Mouse (Mus musculus): Measurements from ENCODE around the gene Elmo2. TPM values are rescaled to one million over a fixed set of nuclear protein-coding genes. Genes with fewer than 3 reads are reported as not detected.

The Elmo2 gene
- total and polyA plus RNA-seq, 3 experiments: 17.4 to 27.6 TPM; not detected in 1

DNA sequence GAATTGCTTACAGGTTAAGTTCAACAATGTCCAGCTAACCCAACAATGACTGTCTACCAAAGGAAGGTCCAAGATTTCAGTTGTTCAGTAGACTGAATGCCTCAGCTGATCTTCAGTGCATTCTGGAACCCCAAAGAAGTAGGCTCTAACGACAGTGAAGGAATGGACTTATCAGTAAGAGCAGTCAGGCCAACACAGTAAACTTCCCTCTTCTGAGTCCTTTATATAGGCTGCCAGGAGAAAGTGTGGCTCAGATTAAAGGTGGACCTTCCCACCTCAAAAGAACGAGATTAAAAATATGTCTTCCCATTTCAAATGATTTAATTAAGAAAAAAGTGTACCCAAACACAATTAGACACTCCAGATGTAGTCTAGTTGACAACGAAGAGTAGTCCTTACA, 44.1 kb upstream of the Elmo2 start:
- H3K4me1 ChIP-seq (ENCODE audit: control insufficient read depth in 1 of 2, insufficient read depth in 2 of 2, low read length in 2 of 2): peaks cover 2 to 23% of the 10 kb centered on the region in 2 experiments
- no peak for TF ChIP-seq ZMIZ1 (IDR thresholded peaks at IDR 0.05; ENCODE audit: low read depth, low read length)
- TF ChIP-seq RCOR1 (IDR thresholded peaks at IDR 0.05; ENCODE audit: low read depth, low read length): peak; percentile 78
- no peak for TF ChIP-seq JUND (IDR thresholded peaks at IDR 0.05; ENCODE audit: low read depth, low read length)
- TF ChIP-seq TAL1 (IDR thresholded peaks at IDR 0.05; ENCODE audit: low read length): peak; percentile 31; the same call in 1 of the 2 replicates
- peak; percentile 84 for TF ChIP-seq GATA1 (IDR thresholded peaks at IDR 0.05; ENCODE audit: low read depth, low read length)
- no peak for TF ChIP-seq ZKSCAN1 (IDR thresholded peaks at IDR 0.05; ENCODE audit: low read depth, low read length)
- peak; percentile 81 to 87 for TF ChIP-seq EP300 (IDR thresholded peaks at IDR 0.05; ENCODE audit: low read depth in 1 of 2, low read length in 2 of 2)
- no peak for TF ChIP-seq POLR2AphosphoS5 (IDR thresholded peaks at IDR 0.05; ENCODE audit: borderline replicate concordance, low read depth, low read length)
- TF ChIP-seq USF2 (IDR thresholded peaks at IDR 0.05; ENCODE audit: borderline replicate concordance in 1 of 2, insufficient read depth in 1 of 2, low read depth in 1 of 2, low read length in 2 of 2): no peak
- TF ChIP-seq SIN3A (IDR thresholded peaks at IDR 0.05; ENCODE audit: low read length): peak; percentile 31; the same call in 1 of the 2 replicates
- no peak for TF ChIP-seq UBTF (IDR thresholded peaks at IDR 0.05; ENCODE audit: borderline replicate concordance, insufficient read depth, low read depth, low read length)
- peak; percentile 72 for TF ChIP-seq TCF12 (IDR thresholded peaks at IDR 0.05; ENCODE audit: low read depth, low read length)
- TF ChIP-seq MYC (IDR thresholded peaks at IDR 0.05; ENCODE audit: low read depth, low read length): 0 out of 2 replicates have a peak, but pooled peaks have one; percentile 30
- no peak for TF ChIP-seq NELFE (IDR thresholded peaks at IDR 0.05; ENCODE audit: low read depth, low read length)
- TF ChIP-seq TBP (IDR thresholded peaks at IDR 0.05; ENCODE audit: low read depth, low read length): 0 out of 2 replicates have a peak, but pooled peaks have one; percentile 24
- TF ChIP-seq HCFC1 (IDR thresholded peaks at IDR 0.05; ENCODE audit: low read depth, low read length): no peak
- TF ChIP-seq KAT2A (conservative IDR thresholded peaks at IDR 0.05; ENCODE audit: low read depth, low read length): no peak
- TF ChIP-seq ETS1 (IDR thresholded peaks at IDR 0.05; ENCODE audit: low read depth, low read length): peak; percentile 47; the same call in 1 of the 2 replicates
- TF ChIP-seq USF1 (IDR thresholded peaks at IDR 0.05; ENCODE audit: low read depth, low read length): no peak
- no peak for TF ChIP-seq SMC3 (IDR thresholded peaks at IDR 0.05; ENCODE audit: low read depth, low read length)
- no peak for TF ChIP-seq CTCF (IDR thresholded peaks at IDR 0.05 in 2 of 3, conservative IDR thresholded peaks at IDR 0.05 in 1 of 3; ENCODE audit: control insufficient read depth in 1 of 3, insufficient read depth in 1 of 3, low read depth in 2 of 3, low read length in 3 of 3, poor library complexity in 1 of 3, severe bottlenecking in 1 of 3)
- TF ChIP-seq ZC3H11A (IDR thresholded peaks at IDR 0.05; ENCODE audit: low read depth, low read length): no peak
- TF ChIP-seq CHD2 (IDR thresholded peaks at IDR 0.05; ENCODE audit: low read length): no peak
- TF ChIP-seq MEF2A (IDR thresholded peaks at IDR 0.05; ENCODE audit: extremely low read depth, insufficient replicate concordance, low read depth, low read length, poor library complexity, severe bottlenecking): no peak
- TF ChIP-seq MYB (IDR thresholded peaks at IDR 0.05; ENCODE audit: low read depth, low read length): 0 out of 2 replicates have a peak, but pooled peaks have one; percentile 38
- TF ChIP-seq MAZ (IDR thresholded peaks at IDR 0.05; ENCODE audit: low read depth, low read length): no peak

More for the DNA sequence above, 44.1 kb upstream of the Elmo2 start:
- no peaks in the 10 kb centered on the region for H3K9me3 ChIP-seq (replicated peaks; ENCODE audit: insufficient read depth, low read length)
- H3K79me2 ChIP-seq (ENCODE audit: control insufficient read depth, insufficient read depth, low read length, poor library complexity): no peaks in the 10 kb centered on the region
- H3K4me3 ChIP-seq (ENCODE audit: control insufficient read depth in 1 of 2, insufficient read depth in 1 of 2, low read depth in 2 of 2, low read length in 2 of 2): no peak overlapping the region
- H3K36me3 ChIP-seq (ENCODE audit: control insufficient read depth in 1 of 2, insufficient read depth in 2 of 2, low read length in 2 of 2): peaks cover 0 to 11% of the 10 kb centered on the region in 2 experiments; a peak in 2 of 4 replicates
- H3K27me3 ChIP-seq (ENCODE audit: control insufficient read depth in 1 of 2, insufficient read depth in 2 of 2, low read length in 2 of 2): no peaks in the 10 kb centered on the region
- H3K27ac ChIP-seq (ENCODE audit: control insufficient read depth, low read depth, low read length): peak overlapping the region; percentile 45; the same call in 1 of the 2 replicates
- H3K9ac ChIP-seq (ENCODE audit: control insufficient read depth, low read depth, low read length, poor library complexity, severe bottlenecking): no peak overlapping the region
- peak; percentile 79 for DNase-seq (ENCODE audit: low read depth, low spot score)

Data from MEL (cell line).